Mouse (Mus musculus) 3134 (cell line): Measurements from ENCODE around the gene Nav3.

Experiments used
- DNase-seq: peaks from one replicate; pipeline ENCODE4 v3.0.0-alpha.2; 2011; ENCODE audit warnings: low spot score; ENCODE audit not compliant: insufficient read length; ENCODE audit errors: extremely low read depth

Gene Nav3

GRCm38 (mm10) chr10:110192881-110193280 is 263.1 kb downstream of the Nav3 start:
- DNase-seq, result no peak

DNA sequence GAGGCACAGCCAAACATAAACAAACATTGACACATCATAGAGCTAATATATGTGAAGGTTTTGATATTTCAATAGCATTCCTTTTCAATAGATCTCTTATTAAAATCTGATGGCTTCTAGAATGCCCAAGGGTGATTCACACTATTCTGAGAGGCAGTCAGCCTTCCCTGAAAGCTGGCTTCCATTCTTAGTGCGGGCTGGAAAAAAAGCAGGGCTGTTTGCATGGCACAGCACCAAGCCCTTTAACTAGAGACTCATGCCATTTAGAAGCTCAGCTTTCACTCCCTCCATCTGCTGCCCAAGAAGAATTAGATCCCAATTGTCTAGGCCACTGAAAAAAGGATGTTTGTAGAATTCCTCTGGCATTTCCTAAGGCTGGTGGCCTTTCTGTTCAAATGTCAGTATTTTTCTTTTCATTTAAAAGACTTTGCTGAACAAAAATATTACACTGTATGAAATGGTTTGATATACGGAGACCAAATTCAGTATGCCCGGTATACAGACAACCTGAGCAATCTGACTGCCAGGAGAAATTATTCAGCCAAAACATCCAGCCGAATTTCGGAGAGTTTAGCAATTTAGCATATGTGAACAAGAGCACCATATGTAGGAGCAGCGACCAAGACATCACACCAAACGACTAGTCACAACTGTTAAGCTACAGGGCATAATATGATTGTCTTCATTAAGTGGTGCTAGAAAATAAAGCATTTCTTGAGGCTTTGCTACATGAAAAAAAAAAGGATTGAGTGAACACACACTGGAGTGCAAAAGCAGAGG is 263.8 kb downstream of the Nav3 start:
- DNase-seq, result no peak

GRCm38 (mm10) chr10:110186242-110186641 is 269.8 kb downstream of the Nav3 start:
- DNase-seq, result no peak

DNA sequence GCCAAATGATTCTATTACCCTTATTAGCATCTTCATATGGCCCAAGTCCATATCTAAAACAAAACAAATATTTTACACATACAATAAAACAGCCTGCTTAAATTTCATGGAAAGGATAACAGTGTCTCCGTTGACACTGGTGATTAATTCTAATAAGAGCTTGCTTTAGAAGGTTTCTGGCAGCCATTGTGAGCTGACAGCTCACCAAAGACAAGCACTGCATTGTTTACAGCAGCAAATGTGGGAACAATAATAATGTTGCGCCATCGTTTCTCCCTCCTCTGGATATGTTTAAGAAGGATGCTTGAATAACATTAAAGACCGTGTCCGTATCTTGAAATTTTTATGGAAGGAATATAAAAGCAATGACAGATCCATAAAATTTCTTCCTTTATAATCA is 280.1 kb downstream of the Nav3 start:
- DNase-seq, result no peak

GRCm38 (mm10) chr10:110169416-110169815 is 286.6 kb downstream of the Nav3 start:
- DNase-seq, result no peak

DNA sequence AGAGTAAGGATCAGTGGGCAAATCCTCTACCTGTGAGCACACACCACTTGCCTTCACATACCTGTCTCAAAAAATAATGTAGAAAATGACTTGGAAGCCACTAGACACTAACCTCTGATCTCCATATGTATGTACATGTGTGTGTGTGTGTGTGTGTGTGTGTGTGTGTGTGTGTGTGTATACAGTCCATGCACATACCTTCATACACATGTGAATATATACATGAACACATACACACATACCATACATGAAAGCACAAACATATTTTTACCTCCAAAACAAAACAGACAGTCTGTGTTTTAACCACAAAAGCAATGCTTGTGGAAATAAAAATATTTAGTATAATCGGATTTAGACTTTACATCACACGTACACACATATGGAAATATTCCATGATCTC is 287.1 kb downstream of the Nav3 start:
- no peak for DNase-seq

DNA sequence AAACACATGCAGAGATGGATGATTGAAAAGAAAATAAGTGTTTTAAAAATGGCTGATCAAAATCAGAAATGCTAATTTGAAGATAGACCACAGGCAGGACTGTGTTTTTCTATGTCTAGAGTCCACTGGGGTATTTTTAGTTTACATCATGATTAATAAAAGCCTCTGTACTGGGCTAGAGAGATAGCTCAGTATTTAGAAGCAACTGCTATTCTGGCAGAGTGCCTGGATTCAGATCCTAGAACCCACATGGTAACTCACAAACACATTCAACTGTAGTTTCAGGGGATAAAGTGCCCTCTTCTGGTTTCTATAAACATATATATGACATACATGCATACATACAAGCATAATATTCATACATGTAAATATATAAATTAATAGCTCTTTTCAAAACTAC is 293.4 kb downstream of the Nav3 start:
- no peak for DNase-seq

DNA sequence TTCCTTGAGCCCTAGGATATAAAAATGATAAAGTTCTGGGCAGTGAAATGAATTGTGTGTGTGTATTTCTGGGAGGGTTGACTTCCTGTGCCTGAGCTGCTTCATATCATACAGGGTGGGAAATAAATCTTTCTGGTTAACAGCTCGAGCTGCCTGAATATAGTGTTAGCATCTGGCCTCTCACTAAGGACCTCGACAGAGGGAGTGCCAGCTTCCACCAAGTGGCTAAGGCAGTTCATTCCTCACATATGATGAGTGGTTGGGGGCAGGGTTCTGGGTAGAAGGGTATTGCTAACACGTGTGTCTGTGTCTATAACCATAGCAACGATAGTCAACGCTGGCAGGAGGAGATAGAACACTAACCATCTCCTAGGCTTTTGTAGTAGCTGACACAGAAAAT is 295.1 kb downstream of the Nav3 start:
- DNase-seq, result no peak

GRCm38 (mm10) chr10:110159548-110159947 is 296.5 kb downstream of the Nav3 start:
- no peak for DNase-seq

GRCm38 (mm10) chr10:110158122-110158521 is 297.9 kb downstream of the Nav3 start:
- no peak for DNase-seq

DNA sequence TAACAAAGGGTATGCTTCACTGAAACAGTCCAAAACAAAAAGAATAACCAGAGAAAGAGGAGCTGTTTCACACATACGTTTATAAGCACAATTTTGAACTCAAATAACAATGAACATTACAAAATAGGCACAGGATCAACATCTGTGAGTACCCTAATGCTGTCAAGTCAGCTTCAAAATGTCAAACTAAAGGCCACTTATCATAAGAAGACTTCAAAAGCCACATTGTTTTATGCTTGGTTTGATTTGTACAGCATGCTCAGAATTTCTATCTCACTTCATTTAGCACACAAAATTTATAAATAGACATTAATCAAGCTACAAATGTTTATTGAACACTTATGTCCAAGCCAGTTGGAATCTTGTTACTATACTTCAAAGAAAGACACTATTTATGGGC is 299.6 kb downstream of the Nav3 start:
- DNase-seq, result no peak

- DNase-seq, result no peak
These were observed 300.5 kb downstream of the Nav3 start for GRCm38 (mm10) chr10:110155494-110155893.

DNA sequence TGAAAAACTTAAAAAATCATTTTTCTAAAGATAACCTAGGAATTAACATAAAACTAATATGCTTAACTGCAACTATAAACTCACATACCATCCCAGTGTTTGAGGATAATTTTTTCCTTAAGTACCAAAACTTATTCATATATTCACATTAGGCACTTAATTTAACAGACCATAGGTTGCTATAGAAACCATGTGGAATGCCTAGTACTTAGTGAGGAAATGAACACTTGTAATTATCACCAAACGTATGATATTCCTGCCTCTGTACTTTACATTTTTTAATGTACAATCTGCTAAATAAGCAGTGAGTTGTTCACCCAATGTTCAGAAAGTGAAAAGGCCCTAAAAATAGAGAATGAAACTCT is 301.1 kb downstream of the Nav3 start:
- no peak for DNase-seq

DNA sequence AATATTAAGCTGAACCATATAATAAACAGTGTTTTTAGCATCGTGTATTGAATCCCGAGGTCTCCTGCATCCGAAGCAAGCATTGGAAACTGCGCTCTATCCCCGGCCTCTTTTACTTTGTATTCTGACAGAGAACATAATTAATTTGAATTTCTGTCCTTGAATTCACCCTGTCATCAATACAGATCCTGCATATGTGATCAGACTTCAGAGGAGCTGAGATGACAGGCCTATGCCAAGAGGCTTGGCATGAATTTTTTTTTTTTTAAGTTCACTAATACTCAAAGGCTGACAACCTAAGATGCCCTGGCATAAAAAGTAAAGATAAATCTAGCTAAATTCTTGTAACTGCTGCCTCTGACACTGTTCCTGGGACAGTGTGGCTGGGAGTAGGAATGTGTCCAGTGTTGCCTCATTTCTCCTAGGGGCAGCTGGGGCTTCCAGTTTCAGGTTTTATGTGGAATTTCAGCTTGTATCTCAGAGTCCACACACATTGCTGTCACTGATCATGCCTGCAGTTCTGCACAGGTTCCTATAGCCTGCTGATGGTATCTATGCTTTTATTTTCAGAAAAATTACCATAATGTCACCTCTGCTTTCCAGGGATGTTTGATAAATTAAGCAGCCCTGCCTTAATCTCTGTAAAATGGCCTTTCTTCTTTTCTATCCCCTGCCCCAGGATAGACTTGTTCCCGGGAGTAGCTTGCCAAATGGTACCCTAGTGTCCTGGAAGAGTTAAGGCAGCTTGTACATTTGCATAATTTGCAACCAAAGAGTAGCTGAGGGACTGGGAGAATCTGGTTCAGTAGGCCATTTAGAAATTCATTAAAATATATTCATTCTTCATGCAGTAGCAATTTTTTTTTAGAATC is 301.8 kb downstream of the Nav3 start:
- no peak for DNase-seq

GRCm38 (mm10) chr10:110120572-110120971 is 335.4 kb downstream of the Nav3 start:
- no peak for DNase-seq

GRCm38 (mm10) chr10:110117341-110117740 is 338.7 kb downstream of the Nav3 start:
- DNase-seq, result no peak

- DNase-seq, result no peak
These were observed 343.1 kb downstream of the Nav3 start for GRCm38 (mm10) chr10:110112669-110113458.

DNA sequence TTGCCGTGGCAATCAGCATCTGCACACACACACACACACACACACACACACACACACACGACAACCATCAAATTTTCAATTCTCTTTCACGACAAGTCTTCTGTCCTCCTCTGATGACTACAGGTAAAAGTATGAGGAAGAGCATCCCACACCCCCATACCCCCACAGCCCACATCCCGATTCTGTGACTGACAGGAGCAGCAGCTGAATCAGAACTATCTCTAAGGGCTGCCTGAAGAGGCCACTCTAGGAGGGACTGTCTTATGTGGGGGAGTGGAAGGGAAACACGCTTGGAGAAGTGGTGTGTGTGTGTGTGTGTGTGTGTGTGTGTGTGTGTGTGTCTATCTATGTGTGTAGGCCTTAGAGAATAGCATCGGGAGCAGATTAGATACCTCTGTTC is 352.7 kb downstream of the Nav3 start:
- DNase-seq, result no peak

DNA sequence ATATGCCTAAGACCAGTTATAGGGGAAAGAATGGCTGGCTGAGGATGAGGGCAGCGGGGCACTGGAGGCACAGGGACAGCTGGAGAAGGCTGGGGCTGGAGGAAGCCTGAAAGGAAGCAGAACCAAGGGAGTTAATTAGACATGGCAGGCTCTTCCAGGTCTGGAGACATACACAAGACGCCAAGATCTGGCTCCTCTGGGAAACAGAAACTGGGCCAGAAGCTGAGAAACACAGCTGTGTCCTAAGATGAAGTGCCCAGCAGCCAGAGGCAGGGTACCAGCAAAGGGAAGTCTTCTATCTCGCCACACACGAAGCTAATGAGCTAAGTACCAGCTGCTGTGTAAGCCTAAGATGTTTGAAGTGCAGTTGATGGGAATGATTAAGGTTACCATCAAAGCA is 353.8 kb downstream of the Nav3 start:
- no peak for DNase-seq

GRCm38 (mm10) chr10:110094433-110094832 is 361.6 kb downstream of the Nav3 start:
- DNase-seq, result no peak

- DNase-seq, result no peak
These were observed 367.5 kb downstream of the Nav3 start for GRCm38 (mm10) chr10:110088444-110089061.
